Mouse (Mus musculus): ENCODE data around the gene Slbp.

Gene Slbp

DNA sequence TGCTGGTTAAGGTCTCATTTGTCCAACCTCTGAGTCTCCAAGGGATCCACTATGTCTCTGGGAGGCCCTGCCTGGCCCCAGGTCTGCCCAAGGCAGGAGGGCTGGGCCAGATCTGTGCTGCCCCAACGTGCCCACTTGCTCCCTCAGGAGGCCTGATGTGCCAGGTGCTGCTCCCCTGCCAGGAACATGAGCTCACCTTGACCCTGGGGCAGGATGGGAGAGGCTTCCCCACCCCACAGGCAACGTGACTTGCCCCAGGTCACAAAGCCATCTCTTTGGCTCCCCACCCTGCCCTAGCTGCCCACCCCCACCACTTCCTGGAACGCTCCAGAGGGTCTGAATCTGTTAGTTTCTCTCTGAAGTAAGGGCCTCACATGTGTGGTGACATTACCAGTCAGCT, 28.7 kb upstream of the Slbp start:
- no peak for DNase-seq (ENCODE audit: low spot score)

DNA sequence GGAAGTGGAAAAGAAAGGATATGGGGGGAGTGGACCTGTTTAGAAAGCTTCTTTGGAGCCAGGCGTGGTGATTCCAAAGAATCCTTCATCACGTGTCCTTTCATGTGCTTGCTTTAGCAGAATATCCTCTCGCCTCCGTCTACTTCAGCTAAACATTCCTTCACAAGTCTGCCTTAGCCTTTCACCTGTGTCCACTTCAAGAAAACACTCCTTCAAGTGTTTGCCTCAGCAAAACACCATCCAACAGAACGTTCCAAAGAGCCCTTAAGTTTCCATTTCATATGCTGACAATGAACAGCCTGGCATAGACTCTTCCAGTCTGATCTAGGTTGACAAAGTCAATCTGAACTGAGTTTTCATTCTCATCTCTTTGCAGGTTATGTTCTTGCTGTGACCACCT, 25.9 kb upstream of the Slbp start:
- no peak for DNase-seq (ENCODE audit: low spot score)

DNA sequence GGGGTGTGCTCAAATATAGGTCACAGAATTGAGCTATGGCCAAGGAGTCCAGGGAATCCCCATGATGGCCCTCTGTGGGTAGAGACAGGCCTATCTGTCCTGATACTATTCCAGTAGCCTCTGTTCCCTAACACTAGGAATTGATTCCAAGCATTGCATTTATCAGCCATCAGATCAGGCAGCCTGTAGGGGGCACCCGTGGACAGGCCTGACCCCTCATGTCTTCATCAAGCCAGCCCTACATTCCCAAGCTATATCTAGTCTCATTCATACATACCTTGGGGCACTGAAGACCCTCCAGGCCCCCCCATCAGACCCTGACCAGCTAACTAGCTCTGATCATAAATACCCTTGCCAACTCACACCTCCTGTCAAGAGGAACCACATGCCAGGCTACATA, 23.6 kb upstream of the Slbp start:
- DNase-seq (ENCODE audit: low spot score), result peak; percentile 86

DNA sequence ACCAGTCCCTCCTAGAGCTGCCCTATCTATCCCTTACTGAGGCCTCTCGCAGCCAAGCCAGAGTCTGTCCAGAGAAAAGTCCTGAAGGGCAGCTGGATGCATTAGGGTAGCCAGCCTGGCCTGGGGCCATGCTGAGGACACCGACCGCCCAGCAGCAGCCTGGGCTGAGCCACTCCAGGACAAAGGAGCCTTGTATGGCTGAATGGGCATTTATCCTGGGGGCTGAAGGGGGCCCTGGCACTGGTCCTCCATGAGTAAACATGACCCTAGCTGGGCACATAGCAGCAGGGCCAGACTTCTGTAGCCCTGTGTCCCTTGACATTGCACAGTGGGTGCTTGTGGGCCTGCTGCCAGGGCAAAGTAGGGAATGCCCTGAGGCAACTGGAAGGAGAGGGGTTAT, 22.1 kb upstream of the Slbp start:
- no peak for DNase-seq (ENCODE audit: low spot score)

DNA sequence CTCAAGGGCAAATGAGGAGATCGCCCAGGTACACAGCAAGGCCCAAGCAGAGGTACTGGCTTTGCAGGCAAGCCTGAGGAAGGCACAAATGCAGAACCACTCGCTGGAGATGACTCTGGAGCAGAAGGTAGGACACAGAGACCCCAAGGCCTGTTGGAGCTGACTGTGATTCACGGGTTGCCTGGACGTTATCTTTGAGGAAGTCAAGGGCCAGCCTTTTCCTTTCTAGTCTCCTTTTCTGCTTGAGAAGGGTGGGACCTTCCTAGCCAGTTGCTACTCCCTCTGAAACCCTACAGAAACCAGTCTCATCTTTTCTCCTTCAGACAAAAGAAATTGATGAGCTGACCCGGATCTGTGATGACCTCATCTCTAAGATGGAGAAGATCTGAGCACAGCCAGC, 19.3 kb upstream of the Slbp start:
- DNase-seq (ENCODE audit: low spot score), result no peak

DNA sequence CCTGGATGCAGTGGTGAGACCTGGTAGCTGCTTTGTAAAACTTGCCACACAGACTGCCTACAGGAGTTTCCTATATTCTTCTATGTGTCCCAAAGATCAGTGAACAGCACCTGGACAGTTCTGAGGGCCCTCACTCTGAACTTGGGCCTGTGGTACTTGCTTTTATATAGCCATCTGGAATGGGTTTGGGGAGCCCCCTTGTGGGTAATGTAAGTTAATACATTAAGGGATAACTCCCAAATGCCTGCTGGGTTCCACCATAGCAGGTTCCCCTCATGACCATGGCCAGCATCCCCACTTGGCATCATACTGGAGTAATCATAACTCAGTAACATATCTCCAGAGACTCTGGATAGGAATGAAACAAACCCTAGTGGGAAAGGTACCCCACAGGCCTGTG, 15.8 kb upstream of the Slbp start:
- peak; percentile 48 for DNase-seq (ENCODE audit: low spot score)

DNA sequence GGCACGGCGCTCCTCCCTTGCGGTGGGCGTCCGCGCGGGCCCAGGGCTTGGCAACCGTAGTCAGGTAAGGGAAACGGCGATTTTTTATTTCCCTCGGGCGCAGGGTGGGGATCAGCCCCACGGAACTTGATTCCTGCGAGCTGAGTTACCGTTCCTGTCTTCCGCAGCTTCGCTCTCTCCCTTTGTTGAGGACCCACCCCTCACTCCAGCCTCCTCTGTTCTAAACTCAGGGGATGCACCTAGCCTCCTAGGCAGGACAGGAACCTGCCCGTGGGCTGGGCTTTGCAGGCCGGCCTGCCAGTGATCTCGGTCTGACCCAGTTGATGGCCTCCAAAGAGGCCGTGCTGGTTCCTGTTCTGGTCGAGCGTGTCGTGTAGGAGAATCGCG, 6.3 kb upstream of the Slbp start:
- DNase-seq (ENCODE audit: low spot score), result no peak

DNA sequence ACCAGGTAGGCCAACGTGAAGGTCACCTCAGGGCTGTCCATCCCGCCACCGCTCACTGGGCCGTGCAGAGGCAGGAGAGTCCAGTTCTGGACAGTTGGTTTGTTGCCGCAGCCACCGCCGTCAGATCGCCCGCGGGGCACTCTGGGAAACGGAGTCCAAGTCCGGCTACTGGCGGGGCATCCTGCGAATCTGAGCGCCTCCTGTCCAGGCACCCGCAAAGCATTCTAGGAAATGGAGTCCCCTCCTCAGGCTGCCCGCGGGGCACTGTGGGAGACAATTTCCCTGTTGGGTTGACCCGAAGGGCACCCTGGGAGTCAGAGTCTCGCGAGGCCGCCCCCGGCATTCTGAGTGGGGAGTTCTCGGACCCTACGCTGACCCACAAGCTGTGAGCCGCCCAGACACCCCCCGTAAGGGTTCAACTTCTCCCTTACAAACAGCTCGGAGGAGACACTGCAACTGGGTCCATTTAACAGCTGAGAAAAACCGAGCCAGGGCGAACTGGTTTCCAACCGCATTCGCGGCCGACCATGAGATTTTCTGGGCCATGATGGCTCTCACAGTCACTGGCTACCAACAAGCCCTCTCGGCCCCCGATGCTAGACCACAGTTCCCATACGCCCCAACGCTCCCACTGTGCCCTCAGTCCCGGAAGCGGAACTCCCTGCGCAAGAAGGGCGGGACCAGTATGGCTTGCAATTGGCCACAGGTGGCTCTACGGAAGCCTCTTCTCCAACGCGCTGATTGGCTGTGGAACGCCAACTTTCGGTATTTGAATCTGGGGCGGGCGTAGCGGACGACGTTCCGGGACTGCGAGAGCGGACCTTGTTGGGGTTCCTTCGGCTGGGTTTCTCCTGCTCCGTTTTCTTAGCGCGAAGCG, 5.7 kb upstream of the Slbp start, which contains the start of the genes Tacc3 and Tmem129:
Tacc3 (plus strand) TSS at position 342 of the 877 bp plus-strand sequence.
Tmem129 (minus strand) TSS at position 630 of the 877 bp plus-strand sequence.
- DNase-seq (ENCODE audit: low spot score), result peak; percentile 99

DNA sequence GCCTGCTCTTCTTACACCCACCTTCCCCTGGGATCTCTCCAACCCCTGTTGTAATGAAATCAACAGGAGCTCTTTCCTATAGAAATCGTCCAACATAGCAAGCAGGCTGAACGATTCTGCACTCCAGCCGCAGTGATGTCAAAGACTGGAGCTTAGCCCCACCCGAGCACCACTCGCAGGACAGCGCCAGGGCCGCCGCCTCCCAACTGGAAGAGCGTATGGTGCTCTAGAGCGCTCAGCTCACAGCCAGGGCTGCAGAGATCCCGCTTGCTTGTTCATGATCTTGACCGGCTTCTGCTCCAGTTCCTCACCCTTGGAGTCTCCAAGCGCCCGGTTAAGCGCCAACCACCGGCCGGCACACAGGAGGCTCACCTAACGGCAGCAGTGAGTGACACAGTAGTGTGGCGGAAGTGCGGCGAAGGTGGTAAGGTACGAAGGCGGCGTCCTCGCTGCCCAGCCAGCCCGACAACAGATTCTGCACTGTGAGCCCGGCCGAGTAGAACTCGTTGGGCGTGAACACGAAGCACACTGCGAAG, 4.9 kb upstream of the Slbp start:
- DNase-seq (ENCODE audit: low spot score), result no peak

DNA sequence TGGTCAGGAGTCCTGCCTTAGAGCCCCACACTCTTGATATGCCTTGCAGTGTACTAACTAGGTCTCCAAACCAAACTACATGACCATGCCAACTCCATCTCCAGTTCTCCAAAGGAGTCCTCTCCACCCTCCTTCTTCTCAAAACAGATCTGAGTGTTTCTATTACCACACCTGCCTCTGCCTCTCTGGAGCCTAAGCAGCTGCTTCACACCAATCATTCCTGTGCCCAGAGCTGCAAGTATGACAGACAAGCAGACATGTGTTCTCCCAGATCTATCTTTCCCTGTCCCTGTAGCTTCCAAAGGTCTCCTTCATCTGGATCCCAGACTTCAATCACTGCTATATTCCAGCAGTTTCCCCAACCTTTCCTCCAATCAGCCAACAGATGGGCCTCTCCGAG, 4.4 kb upstream of the Slbp start:
- no peak for DNase-seq (ENCODE audit: low spot score)

DNA sequence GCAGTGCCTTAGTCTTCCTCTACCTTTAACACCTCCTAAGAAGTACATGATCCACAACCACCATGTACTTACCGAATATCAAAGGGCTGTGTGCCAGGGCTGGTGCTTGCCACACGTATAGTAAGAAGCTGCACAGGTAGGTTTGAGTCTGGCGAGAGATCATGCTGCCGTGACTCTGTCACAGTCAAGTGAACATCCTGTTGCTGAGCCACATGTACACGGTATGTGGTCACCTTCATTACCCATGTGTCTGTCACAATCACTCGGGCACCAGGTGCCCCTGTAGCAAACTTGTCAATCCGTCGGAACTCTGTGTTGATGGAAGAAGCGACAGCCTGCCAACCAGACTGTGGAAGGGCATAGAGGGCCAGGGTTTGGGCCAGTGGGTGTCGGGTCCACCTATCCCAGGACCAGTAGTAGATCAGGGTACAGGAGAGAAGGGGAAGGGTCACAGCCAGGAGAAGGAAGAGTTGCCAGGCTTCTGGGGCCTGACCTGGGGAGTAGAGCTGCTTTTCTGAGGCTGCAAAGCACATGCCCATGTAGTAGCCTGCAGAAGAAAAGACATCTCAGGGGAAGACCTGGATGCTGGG, 3.0 kb upstream of the Slbp start:
- no peak for DNase-seq (ENCODE audit: low spot score)

DNA sequence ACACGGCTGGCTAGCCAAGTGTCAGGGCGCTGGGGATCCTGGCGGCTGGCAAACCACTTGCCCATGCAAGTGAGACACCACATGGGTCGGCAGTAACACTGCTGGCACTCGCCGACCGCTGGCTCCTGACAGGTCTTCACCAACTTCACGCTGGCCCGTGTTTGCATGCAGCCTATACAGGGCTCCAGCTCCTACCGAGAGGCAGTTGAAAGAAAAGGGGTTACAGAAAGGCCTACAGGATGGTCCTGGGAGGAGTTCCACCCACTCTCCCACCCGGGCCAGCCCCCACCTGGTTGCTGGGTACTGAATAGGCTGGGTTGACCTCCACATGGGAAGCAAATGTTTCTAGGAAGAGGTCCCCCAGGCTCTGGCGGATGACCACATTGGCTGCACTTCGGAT, 2.0 kb upstream of the Slbp start:
- no peak for DNase-seq (ENCODE audit: low spot score)

DNA sequence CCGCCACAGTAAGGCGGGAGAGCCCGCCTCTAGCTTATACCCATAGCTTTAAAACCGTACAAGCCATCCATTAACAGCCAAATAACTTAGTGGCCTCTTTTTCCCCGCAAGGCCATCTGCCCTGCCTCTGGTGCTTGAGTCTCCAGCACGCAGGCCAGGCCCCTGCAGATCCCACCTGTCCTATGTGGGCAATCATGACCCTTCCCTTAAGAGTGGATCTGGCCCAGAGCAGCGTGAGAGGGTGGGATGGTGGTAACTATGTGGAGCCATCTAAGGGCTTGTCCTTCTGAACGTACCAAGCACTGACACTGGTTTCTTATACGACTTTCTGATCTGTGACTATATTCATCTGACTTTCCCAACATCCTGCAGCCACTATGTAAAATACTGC, 404 bp upstream of the Slbp start:
- no peak for DNase-seq (ENCODE audit: low spot score)

DNA sequence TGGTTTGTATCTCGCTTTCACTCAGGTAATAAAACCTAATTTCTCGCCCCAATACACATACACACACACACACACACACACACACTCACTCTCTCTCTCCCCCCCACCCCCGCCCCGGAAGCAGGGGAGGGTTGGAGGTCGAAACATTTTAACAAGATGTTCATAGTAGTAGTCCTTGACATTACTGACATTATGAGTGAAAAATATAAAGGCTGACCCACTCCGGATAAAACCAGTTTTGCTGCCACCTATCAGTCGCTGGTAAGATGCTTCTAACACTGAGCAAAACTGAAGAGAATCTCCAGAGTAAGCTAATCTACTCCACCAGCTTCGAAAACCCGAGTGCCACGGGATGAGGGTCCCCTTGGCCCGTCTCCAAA, 843 bp downstream of the Slbp start:
- DNase-seq (ENCODE audit: low spot score), result peak; percentile 44

DNA sequence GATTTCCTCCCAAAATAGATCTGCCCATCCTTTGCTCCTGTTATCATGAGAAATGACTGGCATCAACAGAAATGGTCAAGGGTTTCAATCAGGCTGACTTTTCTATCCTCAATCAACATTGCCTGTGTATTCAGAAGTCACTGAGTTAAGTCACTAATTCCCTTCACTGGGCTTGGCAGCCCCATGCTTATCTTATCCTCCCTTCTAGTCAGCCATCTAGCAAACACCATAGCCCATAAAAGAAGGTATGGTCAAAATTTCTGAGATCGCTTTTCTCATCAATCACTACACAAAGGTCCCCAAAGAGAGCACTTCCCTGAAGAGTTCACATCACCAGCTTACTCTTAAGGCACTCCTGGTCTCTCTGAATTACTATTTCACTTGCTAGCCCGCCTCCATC, 1.4 kb downstream of the Slbp start:
- no peak for DNase-seq (ENCODE audit: low spot score)

DNA sequence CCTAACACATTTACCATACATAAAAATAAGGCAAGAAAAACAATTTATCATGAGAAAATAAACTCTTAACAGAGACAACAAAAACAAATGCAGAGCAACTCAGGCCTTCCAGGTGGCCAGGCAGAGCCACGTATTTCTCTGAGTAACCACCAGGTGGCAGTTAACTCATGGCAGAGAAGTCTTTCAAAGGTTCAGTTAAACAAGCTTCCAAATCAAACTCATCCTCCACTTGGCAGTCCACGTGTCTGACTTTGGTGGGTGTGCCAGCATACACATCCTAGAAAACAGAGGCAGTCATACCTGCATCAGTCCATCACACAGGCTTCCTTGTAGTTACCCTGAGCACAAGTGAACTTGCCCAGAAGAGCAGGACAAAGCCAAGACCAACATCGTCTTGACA, 11.7 kb downstream of the Slbp start:
- peak; percentile 71 for DNase-seq (ENCODE audit: low spot score)

DNA sequence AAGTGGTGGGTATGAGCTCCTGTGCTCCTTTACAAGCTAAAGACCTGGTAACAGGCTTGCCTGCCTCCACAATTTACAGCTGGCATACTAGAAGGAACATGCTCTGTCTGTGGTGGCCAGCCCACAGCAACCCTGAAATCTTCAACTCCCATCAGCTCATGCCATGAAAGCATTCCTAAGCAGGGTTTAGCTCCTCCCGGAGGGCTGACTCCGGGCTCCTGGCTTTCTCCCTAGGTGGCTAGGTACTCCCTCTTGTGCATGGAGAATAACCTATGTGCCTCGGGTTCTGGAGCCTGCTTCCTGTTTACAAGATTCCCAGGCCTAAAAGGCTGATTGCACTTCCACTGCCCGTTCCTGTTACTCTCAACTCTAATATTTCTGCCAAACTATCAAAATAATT, 13.5 kb downstream of the Slbp start:
- no peak for DNase-seq (ENCODE audit: low spot score)

DNA sequence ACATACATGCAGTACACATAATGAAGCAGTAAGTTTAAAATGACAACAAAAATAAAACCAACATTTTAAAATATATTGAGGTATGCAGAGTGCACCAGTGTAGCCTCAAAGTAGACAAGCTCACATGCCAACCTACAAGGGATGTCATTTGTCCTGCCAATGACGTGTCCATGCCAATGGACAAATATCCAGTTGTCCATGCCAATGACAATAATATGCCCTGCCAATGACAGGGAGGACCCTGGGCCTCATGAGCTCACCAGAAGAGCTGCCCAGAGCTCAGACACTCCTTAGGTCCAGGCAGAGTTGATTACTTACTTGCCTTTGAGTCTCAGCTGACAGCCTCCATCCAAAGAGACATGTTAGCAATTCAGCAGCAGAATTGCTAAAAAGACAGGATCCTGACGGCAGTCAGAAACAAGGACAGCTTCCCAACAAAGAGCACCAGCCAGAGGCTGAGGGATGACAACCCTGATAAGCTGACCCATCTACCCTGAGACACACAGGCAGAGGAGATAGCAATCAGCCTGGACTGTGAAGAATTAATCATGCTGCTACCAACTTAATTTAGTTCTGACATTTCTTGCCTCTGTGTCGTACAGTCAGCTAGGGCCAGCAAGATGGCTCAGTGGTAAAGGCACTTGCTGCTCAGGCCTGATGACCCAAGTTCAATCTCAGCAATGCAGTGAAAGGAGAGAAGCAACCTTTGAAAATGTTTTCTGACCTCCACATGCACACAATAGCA, 14.6 kb downstream of the Slbp start:
- DNase-seq (ENCODE audit: low spot score), result no peak

DNA sequence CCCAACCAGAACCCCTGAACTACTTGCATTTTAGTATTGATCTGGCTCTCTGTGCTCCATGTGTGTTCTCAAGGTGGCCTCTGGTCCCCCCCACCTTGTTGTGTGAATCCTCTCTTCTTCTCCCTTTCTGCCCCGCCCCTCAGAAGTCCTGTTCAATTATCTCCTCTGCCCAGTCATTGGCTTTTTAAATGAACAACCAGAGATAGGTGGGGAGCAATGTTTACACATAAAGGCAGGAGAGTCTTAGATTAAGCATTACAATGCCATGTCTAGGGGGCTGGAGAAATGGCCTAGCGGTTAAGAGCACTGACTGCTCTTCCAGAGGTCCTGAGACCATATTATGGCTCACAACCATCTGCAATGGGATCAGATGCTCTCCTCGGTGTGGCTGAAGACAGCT, 17.0 kb downstream of the Slbp start:
- no peak for DNase-seq (ENCODE audit: low spot score)

DNA sequence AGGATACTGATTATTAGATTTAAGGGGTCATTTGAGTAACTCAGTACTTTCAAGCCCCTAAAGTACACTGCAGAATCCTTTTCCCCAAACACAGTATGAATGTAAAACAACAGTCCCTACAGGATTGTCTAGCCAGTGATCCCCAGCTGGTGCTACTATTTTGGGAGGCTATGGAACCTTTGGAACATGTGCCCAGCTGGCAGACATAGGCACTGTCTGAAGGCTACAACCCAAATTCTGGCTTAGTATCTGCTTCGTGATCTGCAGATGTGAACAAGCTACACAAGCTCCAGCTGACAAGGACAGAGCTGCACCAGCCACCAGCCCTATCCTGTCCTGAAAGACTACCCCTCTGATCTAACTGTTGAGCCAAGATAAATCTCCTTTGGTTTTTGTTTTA, 19.8 kb downstream of the Slbp start:
- no peak for DNase-seq (ENCODE audit: low spot score)

DNA sequence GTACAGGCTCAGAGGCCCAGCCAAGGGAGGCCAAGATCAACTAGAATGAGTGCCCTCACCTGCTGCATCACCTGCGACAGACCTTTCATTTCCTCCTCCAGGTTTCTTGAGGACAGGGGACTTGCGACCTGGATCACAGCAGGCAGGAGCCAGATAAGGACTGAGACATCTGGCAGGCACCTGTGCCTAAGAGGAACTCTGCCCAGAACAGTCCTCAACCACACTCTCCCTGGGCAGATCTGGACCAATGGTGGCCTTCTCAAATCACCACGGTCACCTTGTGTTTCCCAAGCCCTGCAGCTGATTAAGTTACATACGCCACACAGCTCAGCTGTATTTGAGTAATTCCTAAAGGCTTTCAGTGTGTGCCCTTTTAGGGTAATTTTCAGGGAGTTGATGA, 21.8 kb downstream of the Slbp start:
- no peak for DNase-seq (ENCODE audit: low spot score)

DNA sequence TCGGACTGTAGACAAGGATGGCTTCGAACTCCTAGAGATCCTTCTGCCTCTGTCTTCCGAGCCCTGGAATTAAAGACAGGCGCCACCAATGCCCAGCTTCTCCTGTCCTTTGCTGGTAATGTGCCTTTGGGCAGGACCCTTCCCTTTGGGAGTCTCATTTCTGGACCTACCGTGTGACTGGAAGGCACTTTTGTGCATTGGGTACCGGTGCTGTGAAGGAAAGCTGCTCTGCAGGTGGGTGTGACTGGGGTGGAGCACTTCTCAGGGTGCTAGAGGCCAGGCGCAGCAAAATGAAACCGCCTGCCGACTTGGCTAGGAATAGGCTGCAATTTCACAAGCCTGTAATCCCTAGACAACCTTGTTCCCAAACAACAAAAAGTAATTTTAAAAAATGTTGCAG, 22.3 kb downstream of the Slbp start:
- DNase-seq (ENCODE audit: low spot score), result no peak
